7 mouse cellular contexts compared by ENCODE assay signal in the genomic region with DNA sequence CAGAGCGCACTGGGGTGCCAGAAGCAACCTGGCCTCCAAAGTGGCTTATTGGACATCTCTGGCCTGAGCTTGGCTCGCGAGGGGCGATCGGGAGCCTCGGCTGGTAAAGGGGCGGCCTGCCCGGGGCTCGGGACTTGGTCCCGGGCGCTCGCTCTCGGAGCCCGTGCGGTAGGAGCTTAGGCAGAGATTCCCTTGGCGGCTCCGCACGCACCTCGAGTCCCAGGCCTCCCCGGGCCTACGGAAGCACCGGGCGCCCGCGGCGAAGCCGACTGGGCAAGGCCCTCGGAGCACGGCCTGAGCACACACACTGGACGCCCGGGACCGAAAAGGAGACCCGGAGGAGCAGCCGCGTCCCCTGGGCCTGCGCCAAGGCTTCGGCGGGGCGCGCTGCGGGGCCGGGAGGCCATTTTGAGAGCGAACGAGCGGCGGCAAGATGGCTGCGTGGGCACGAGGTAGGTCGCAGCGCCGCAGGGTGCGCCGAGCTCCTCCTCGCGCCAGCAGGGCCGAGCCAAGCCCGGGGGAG. TPM values are rescaled to one million over a fixed set of nuclear protein-coding genes. Genes with fewer than 3 reads are reported as not detected.
DNase-seq lines count a peak whose midpoint lies in the region; ATAC-seq and TF ChIP-seq lines count a peak whose summit lies in the region.

No protein-coding gene starts in this region.

- H3K36me3 ChIP-seq in liver, embryonic 11.5 days (ENCODE audit: control insufficient read depth, insufficient read depth, low read length), result no peaks in the 10 kb centered on the region
- H3K36me3 ChIP-seq in embryonic facial prominence, embryonic 11.5 days (replicated peaks; ENCODE audit: control insufficient read depth, insufficient read depth, low read depth, low read length), result no peaks in the 10 kb centered on the region
- no peaks in the 10 kb centered on the region for H3K36me3 ChIP-seq in intestine, embryonic 14.5 days (ENCODE audit: control insufficient read depth, insufficient read depth, low read length)

- peaks cover 92% of the 10 kb centered on the region for H3K27me3 ChIP-seq in liver, embryonic 11.5 days (replicated peaks; ENCODE audit: control insufficient read depth, insufficient read depth, low read length)
- peaks cover 69% of the 10 kb centered on the region for H3K27me3 ChIP-seq in embryonic facial prominence, embryonic 11.5 days (ENCODE audit: control insufficient read depth, insufficient read depth, low read length)
- peaks cover 93% of the 10 kb centered on the region for H3K27me3 ChIP-seq in intestine, embryonic 14.5 days (replicated peaks; ENCODE audit: control insufficient read depth, insufficient read depth, low read length)

- no peak for TF ChIP-seq POLR2A in olfactory bulb, adult 2 months (IDR thresholded peaks at IDR 0.05; ENCODE audit: insufficient read depth, low read depth, low read length)

- H3K4me3 ChIP-seq in liver, embryonic 11.5 days (ENCODE audit: low read depth, low read length), result peak overlapping the region; percentile 39
- H3K4me3 ChIP-seq in embryonic facial prominence, embryonic 11.5 days (ENCODE audit: low read depth, low read length), result peak overlapping the region; percentile 36
- H3K4me3 ChIP-seq in intestine, embryonic 14.5 days (ENCODE audit: low read depth, low read length), result peak overlapping the region; percentile 37
- peak overlapping the region; percentile 34 for H3K4me3 ChIP-seq in olfactory bulb, adult 2 months (ENCODE audit: insufficient read depth, low read depth, low read length)

- intact Hi-C loops in heart, postnatal 10 days (cut with DNase I), result no loop called here

- peak overlapping the region; percentile 59 for H3K4me2 ChIP-seq in liver, embryonic 11.5 days
- H3K4me2 ChIP-seq in embryonic facial prominence, embryonic 11.5 days (ENCODE audit: low read depth, low read length), result peak overlapping the region; percentile 58
- H3K4me2 ChIP-seq in intestine, embryonic 14.5 days (ENCODE audit: low read length), result peak overlapping the region; percentile 60

- no peaks in the 10 kb centered on the region for H3K4me1 ChIP-seq in liver, embryonic 11.5 days (replicated peaks; ENCODE audit: control insufficient read depth, insufficient read depth, low read length)
- no peaks in the 10 kb centered on the region; the same call in 1 of the 2 replicates for H3K4me1 ChIP-seq in embryonic facial prominence, embryonic 11.5 days (ENCODE audit: control insufficient read depth, insufficient read depth, low read length)
- peaks cover 5% of the 10 kb centered on the region; the same call in 1 of the 2 replicates for H3K4me1 ChIP-seq in intestine, embryonic 14.5 days (replicated peaks; ENCODE audit: control insufficient read depth, insufficient read depth, low read length)
- peaks cover 51% of the 10 kb centered on the region for H3K4me1 ChIP-seq in olfactory bulb, adult 2 months (ENCODE audit: control insufficient read depth, insufficient read depth, low read length)

- H3K9me3 ChIP-seq in liver, embryonic 11.5 days (ENCODE audit: control insufficient read depth, low read length), result no peaks in the 10 kb centered on the region
- H3K9me3 ChIP-seq in embryonic facial prominence, embryonic 11.5 days (replicated peaks; ENCODE audit: control insufficient read depth, low read length), result no peaks in the 10 kb centered on the region
- no peaks in the 10 kb centered on the region for H3K9me3 ChIP-seq in intestine, embryonic 14.5 days (ENCODE audit: control insufficient read depth, low read length)

- 6% methylated on average over 57 of the region's 57 CpGs for WGBS in liver, embryonic 11.5 days
- WGBS in embryonic facial prominence, embryonic 11.5 days, result under 1% methylated on average over 57 of the region's 57 CpGs
- WGBS in intestine, embryonic 14.5 days, result 2% methylated on average over 55 of the region's 57 CpGs
- 1% methylated on average over 57 of the region's 57 CpGs for WGBS in olfactory bulb, adult 2 months

- DNase-seq in liver, embryonic 11.5 days (ENCODE audit: low spot score), result no peak
- no peak for DNase-seq in liver
- peak; percentile 33 for DNase-seq in embryonic facial prominence, embryonic 11.5 days (ENCODE audit: low spot score)
- no peak for DNase-seq in intestine, embryonic 14.5 days (ENCODE audit: low spot score)
- no peak for DNase-seq in layer of hippocampus, adult 9-10 months (ENCODE audit: low spot score)
- DNase-seq in heart, postnatal 10 days, result no peak

- ATAC-seq in liver, embryonic 11.5 days (replicated peaks; ENCODE audit: low FRiP score), result no peak; the same call in 1 of the 2 replicates
- 0 out of 2 replicates have a peak, but pooled peaks have one; percentile 47 for ATAC-seq in embryonic facial prominence, embryonic 11.5 days (replicated peaks; ENCODE audit: insufficient number of reproducible peaks, low FRiP score, low TSS enrichment, low read depth)
- ATAC-seq in intestine, embryonic 14.5 days (replicated peaks; ENCODE audit: low FRiP score, low TSS enrichment, low read depth), result no peak; the same call in 1 of the 2 replicates

- H3K27ac ChIP-seq in liver, embryonic 11.5 days (ENCODE audit: low read depth, low read length), result no peak overlapping the region
- H3K27ac ChIP-seq in embryonic facial prominence, embryonic 11.5 days (replicated peaks; ENCODE audit: low read depth, low read length), result peak overlapping the region; percentile 35
- H3K27ac ChIP-seq in intestine, embryonic 14.5 days (ENCODE audit: low read depth), result no peak overlapping the region
- peak overlapping the region; percentile 99 for H3K27ac ChIP-seq in olfactory bulb, adult 2 months (ENCODE audit: insufficient read depth, low read depth, low read length)

- no peak for TF ChIP-seq CTCF in olfactory bulb, adult 2 months (IDR thresholded peaks at IDR 0.05; ENCODE audit: insufficient read depth, low read depth, low read length)

- no peak overlapping the region for H3K9ac ChIP-seq in liver, embryonic 11.5 days (ENCODE audit: low read depth, low read length)
- H3K9ac ChIP-seq in embryonic facial prominence, embryonic 11.5 days (replicated peaks; ENCODE audit: low read length), result peak overlapping the region; percentile 60
- H3K9ac ChIP-seq in intestine, embryonic 14.5 days (ENCODE audit: low read length), result 0 out of 2 replicates have a peak overlapping the region, but pooled peaks have one; percentile 38

RNA-seq across cellular contexts. Expression of a gene that starts 49.1 kb away (rescaled TPM):
- polyA plus RNA-seq in liver, embryonic 11.5 days (2014; fragmentation: Nextera tagmentation; extraction: Ambion mirVana), result 39.8 and 41.1 TPM in 2 replicates
- 19.7 and 21.3 TPM in 2 replicates for polyA plus RNA-seq in embryonic facial prominence, embryonic 11.5 days (2014; fragmentation: Nextera tagmentation; extraction: Ambion mirVana)
- 36.4 and 44.8 TPM in 2 replicates for polyA plus RNA-seq in intestine, embryonic 14.5 days (2014; fragmentation: Nextera tagmentation; extraction: Ambion mirVana)
- polyA plus RNA-seq in olfactory bulb, adult 2 months (2012; ENCODE audit: insufficient read depth, insufficient read length, low replicate concordance, missing spikeins), result 134 TPM in 1 of 2 replicates, not detected in the other
- total RNA-seq in heart, postnatal 10 days (2021), result 10 to 100 TPM; 54.5 to 64.5 TPM

Comparison
In these comparisons a context has a peak if more than half of its experiments do, and no peak if none do; other contexts are left out.
1. H3K27ac ChIP-seq: peak in embryonic facial prominence, embryonic 11.5 days (single experiment) and olfactory bulb, adult 2 months (single experiment); none in liver, embryonic 11.5 days (single experiment) and intestine, embryonic 14.5 days (single experiment).
2. Peak in every context shown above with its lines, with median percentiles within 50 percentile points of each other: H3K4me2 ChIP-seq and H3K4me3 ChIP-seq.